Mouse (Mus musculus) limb, embryonic 14.5 days (tissue): Measurements from ENCODE around the gene Sfpq. TPM values are rescaled to one million over a fixed set of nuclear protein-coding genes. Genes with fewer than 3 reads are reported as not detected.
A peak's percentile ranks its signal among the peaks of the same experiment; 100 is the strongest.

Source experiments
- ATAC-seq: fragments of 200-750 bp; cut with Nextera tagmentation; 2 replicates; pipeline ENCODE4 v1.8.0; 2017; ENCODE audit warnings: low read depth, moderate number of reproducible peaks, moderate TSS enrichment; ENCODE audit not compliant: low FRiP score
- DNase-seq: peaks from one replicate; pipeline ENCODE4 v3.0.0-alpha.2; 2015; ENCODE audit warnings: low spot score
- H3K27ac ChIP-seq: fragments of 300-500 bp; sonication (generic); replicated peaks from 2 replicates; pipeline ENCODE4 v1.5.1; 2014; ENCODE audit warnings: low read depth, mild to moderate bottlenecking, low read length, moderate library complexity, mixed read lengths
- H3K27me3 ChIP-seq: fragments of 300-500 bp; sonication (generic); 2 replicates; pipeline ENCODE4 v1.6.1; 2014; ENCODE audit warnings: low read length, mixed read lengths; ENCODE audit not compliant: control insufficient read depth, insufficient read depth
- H3K36me3 ChIP-seq: fragments of 300-500 bp; sonication (generic); 2 replicates; pipeline ENCODE4 v1.6.1; 2014; ENCODE audit warnings: mild to moderate bottlenecking, low read length, moderate library complexity, mixed read lengths; ENCODE audit not compliant: control insufficient read depth, insufficient read depth
- H3K4me1 ChIP-seq: fragments of 300-500 bp; sonication (generic); 2 replicates; pipeline ENCODE4 v1.6.1; 2014; ENCODE audit warnings: antibody characterized with exemption, low read length, mixed read lengths; ENCODE audit not compliant: control insufficient read depth, insufficient read depth
- H3K4me2 ChIP-seq: fragments of 300-500 bp; sonication (generic); replicated peaks from 2 replicates; pipeline ENCODE4 v1.6.1; 2014; ENCODE audit warnings: low read depth, mild to moderate bottlenecking, low read length, moderate library complexity; ENCODE audit not compliant: severe bottlenecking
- H3K4me3 ChIP-seq: fragments of 300-500 bp; sonication (generic); replicated peaks from 2 replicates; pipeline ENCODE4 v1.5.1; 2014; ENCODE audit warnings: low read length
- H3K9ac ChIP-seq: fragments of 300-500 bp; sonication (generic); 2 replicates; pipeline ENCODE4 v1.6.1; 2014; ENCODE audit warnings: mild to moderate bottlenecking, low read depth, low read length, moderate library complexity; ENCODE audit not compliant: severe bottlenecking
- H3K9me3 ChIP-seq: fragments of 300-500 bp; sonication (generic); 2 replicates; pipeline ENCODE4 v1.6.1; 2016; ENCODE audit warnings: low read length; ENCODE audit not compliant: control insufficient read depth
- POLR2A ChIP-seq: fragments of 200-500 bp; IDR thresholded peaks from 2 replicates; pipeline ENCODE4 v1.8.0; 2012; ENCODE audit warnings: inconsistent platforms, mild to moderate bottlenecking, moderate library complexity, borderline replicate concordance; ENCODE audit not compliant: insufficient read depth, insufficient read length; ENCODE audit errors: extremely low read depth
- WGBS: fragments of 180-500 bp; shearing (Covaris S2); extraction: QIAGEN DNeasy Blood & Tissue Kit; methylation state at CpG from one replicate; pipeline ENCODE4 v1.1.7; 2014; 5-methylcytosine and 5-hydroxymethylcytosine counted together
- polyA plus RNA-seq, 2 experiments: library from polyadenylated mRNA; depleted of rRNA in 1 of 2; stranded (reverse) in 1 of 2; unstranded in 1 of 2; fragments of >200 nt; fragmentation: Nextera tagmentation in 1 of 2; extraction: Ambion mirVana in 1 of 2; gene quantifications; 2 replicates each; pipeline versions ENCODE4 v1.2.1 to v1.2.3; 2012 to 2014

The Sfpq gene
- polyA plus RNA-seq, 2 experiments: 106 to 272 TPM

GRCm38 (mm10) chr4:127037158-127037557 lies 16.0 kb downstream of the Sfpq start:
- no peak overlapping the region for H3K9ac ChIP-seq
- no peaks in the 10 kb centered on the region for H3K9me3 ChIP-seq
- no peaks in the 10 kb centered on the region for H3K27me3 ChIP-seq
- no peak for DNase-seq
- H3K4me3 ChIP-seq: no peak overlapping the region
- no peak overlapping the region for H3K4me2 ChIP-seq
- WGBS: 90% methylated on average over 3 of the region's 3 CpGs
- H3K36me3 ChIP-seq: peaks cover 93% of the 10 kb centered on the region
- no peak for ATAC-seq
- no peak overlapping the region for H3K27ac ChIP-seq
- H3K4me1 ChIP-seq: no peaks in the 10 kb centered on the region
- no peak for TF ChIP-seq POLR2A

- Histone ChIP-seq H3K4me3 (no peak overlapping the region), H3K4me2 (no peak overlapping the region), H3K36me3 (peaks cover 90% of the 10 kb centered on the region), H3K9me3 (no peaks in the 10 kb centered on the region), H3K4me1 (no peaks in the 10 kb centered on the region), H3K9ac (no peak overlapping the region), H3K27ac (no peak overlapping the region), H3K27me3 (no peaks in the 10 kb centered on the region)
- 72% methylated on average over 8 of the region's 8 CpGs for WGBS
- 0 out of 2 replicates have a peak, but pooled peaks have one; percentile 6 for ATAC-seq
- no peak for DNase-seq
- TF ChIP-seq POLR2A: no peak
These were observed 17.0 kb downstream of the Sfpq start for GRCm38 (mm10) chr4:127037908-127038827.

- H3K36me3 ChIP-seq: peaks cover 86% of the 10 kb centered on the region
- 83% methylated on average over 3 of the region's 3 CpGs for WGBS
These were observed 17.8 kb downstream of the Sfpq start for GRCm38 (mm10) chr4:127038828-127039349.

GRCm38 (mm10) chr4:127039871-127040483 lies 18.9 kb downstream of the Sfpq start:
- WGBS: 76% methylated on average over 3 of the region's 3 CpGs

More at GRCm38 (mm10) chr4:127038828-127039349, 17.8 kb downstream of the Sfpq start:
- Histone ChIP-seq H3K4me2 (no peak overlapping the region), H3K4me3 (no peak overlapping the region), H3K27ac (no peak overlapping the region), H3K9me3 (no peaks in the 10 kb centered on the region), H3K27me3 (no peaks in the 10 kb centered on the region), H3K9ac (no peak overlapping the region), H3K4me1 (no peaks in the 10 kb centered on the region)
- DNase-seq (no peak), ATAC-seq (no peak)
- no peak for TF ChIP-seq POLR2A

GRCm38 (mm10) chr4:127043540-127043939 lies 22.4 kb downstream of the Sfpq start:
- H3K4me1 ChIP-seq: no peaks in the 10 kb centered on the region
- H3K4me2 ChIP-seq: no peak overlapping the region
- H3K9me3 ChIP-seq: no peaks in the 10 kb centered on the region
- H3K36me3 ChIP-seq: peaks cover 69% of the 10 kb centered on the region
- no peak overlapping the region for H3K9ac ChIP-seq
- DNase-seq (no peak), ATAC-seq (no peak)
- WGBS: 82% methylated on average over 4 of the region's 4 CpGs
- no peaks in the 10 kb centered on the region for H3K27me3 ChIP-seq
- no peak overlapping the region for H3K27ac ChIP-seq
- no peak for TF ChIP-seq POLR2A
- no peak overlapping the region for H3K4me3 ChIP-seq

More at GRCm38 (mm10) chr4:127039871-127040483, 18.9 kb downstream of the Sfpq start:
- ATAC-seq (0 out of 2 replicates have a peak, but pooled peaks have one; percentile 11), DNase-seq (no peak)
- TF ChIP-seq POLR2A: no peak
- H3K4me2 ChIP-seq: no peak overlapping the region
- no peaks in the 10 kb centered on the region for H3K27me3 ChIP-seq
- H3K4me3 ChIP-seq: no peak overlapping the region
- H3K4me1 ChIP-seq: no peaks in the 10 kb centered on the region
- peaks cover 76% of the 10 kb centered on the region for H3K36me3 ChIP-seq
- H3K9ac ChIP-seq: no peak overlapping the region
- no peak overlapping the region for H3K27ac ChIP-seq
- H3K9me3 ChIP-seq: no peaks in the 10 kb centered on the region
